Mouse (Mus musculus): ENCODE data around the gene Peli2.

- TF ChIP-seq CTCF (IDR thresholded peaks at IDR 0.05; ENCODE audit: insufficient read depth, low read depth, low read length) (no peak), POLR2A (IDR thresholded peaks at IDR 0.05; ENCODE audit: insufficient read depth, low read depth, low read length) (no peak)
These were observed 126.3 kb downstream of the Peli2 start for GRCm38 (mm10) chr14:48246963-48247362.

All from olfactory bulb, adult 2 months (tissue).